Mouse (Mus musculus) activated CD4-positive, CD25-positive, alpha-beta regulatory T cell, adult 9 weeks (primary cell): ENCODE results near the gene A630095N17Rik. TPM values are rescaled to one million over a fixed set of nuclear protein-coding genes. Genes with fewer than 3 reads are reported as not detected.

Source experiments
- polyA plus RNA-seq: library from polyadenylated mRNA; unstranded; fragments of 100-300 nt; shearing (Covaris generic); gene quantifications from one replicate; pipeline ENCODE4 v1.2.1, GENCODE M21; 2017

A630095N17Rik gene
- not detected for polyA plus RNA-seq

DNA sequence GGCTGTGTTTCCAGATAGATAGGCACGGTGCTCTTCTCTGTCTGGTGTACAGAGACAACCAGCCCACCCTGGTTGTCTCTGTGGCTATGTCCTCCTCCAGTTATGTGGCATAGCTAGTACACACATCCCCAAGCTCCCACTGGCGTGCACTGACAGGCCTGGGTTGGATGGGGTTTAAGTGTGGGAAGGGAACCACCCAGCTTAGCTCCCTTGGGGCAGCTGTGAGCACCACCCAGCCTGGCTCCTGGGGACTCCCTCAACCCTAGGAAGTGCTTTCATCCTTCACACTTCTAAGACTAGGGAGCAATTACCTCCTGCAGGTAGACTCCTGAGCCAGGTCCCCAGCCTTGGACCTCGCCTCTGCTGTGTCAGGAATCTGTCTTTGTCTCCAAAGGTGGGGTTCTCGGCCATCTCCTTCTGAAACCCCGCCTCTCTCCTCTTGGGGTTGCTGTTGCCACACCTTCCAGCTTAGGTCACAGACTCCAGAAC is at the start of gene A630095N17Rik:
Gene A630095N17Rik (minus strand): TSS at position 439 of the 489 bp plus-strand sequence.

DNA sequence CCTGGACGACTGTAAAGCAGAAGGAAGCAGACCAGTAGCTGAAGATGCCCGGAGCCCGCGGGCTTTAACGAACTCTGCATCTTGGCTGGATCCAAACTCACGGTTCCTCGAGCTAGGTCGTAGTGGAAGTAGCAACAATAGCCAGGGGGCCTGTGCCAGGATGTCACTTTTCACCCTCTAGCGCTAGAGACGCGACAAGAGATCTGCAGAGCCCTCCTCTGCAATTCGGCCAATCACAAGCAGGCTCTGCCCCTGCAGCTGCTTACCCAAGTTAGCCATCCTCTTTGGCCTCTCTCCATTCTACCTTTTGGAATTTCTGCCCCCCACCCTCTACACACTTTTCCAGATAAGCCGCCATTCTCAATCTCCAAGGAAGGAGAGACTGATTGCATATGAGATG is 46.3 kb upstream of the A630095N17Rik start, which contains the start of gene Resp18:
Gene Resp18 (minus strand): TSS at position 188 of the 400 bp plus-strand sequence.

DNA sequence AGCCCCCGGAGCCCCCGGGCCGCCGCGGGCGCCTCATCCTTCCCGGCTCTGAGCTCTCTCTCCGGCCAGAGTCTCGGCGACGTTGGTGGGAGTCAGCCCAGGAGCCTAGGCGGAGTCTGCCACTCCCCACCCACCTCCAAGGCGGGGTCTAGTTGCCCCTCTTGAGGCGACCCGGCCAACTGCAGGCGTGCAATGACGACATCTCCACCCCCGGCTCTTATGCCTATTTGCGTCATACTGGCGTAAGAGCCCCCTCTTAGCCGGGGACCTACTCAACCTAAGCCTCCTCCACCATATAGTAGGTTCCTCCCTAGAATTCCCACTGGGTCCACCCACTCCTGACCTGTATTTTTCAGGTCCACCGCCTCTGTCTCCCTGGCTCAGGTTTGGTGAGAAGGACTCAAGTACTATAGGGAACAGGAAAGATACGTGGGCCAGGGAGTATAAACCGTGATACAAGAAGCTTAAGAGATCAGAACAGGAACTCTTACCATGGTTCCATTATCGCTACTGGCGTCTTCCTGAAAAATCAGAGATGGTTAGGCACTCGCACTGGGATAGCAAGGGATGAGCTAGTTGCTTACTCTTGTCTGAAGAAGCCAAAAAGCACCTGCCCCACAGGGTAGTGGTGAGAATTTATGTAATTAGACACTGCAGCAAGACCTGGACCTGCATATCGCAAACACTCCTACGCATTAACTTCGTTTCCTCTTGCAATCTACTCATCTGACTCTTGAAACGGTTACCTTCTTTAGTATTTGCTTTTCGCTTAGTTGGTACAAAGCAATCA is 32.4 kb upstream of the A630095N17Rik start, which contains the start of gene Ptprn:
Gene Ptprn (minus strand): TSS at position 412 of the 790 bp plus-strand sequence.

DNA sequence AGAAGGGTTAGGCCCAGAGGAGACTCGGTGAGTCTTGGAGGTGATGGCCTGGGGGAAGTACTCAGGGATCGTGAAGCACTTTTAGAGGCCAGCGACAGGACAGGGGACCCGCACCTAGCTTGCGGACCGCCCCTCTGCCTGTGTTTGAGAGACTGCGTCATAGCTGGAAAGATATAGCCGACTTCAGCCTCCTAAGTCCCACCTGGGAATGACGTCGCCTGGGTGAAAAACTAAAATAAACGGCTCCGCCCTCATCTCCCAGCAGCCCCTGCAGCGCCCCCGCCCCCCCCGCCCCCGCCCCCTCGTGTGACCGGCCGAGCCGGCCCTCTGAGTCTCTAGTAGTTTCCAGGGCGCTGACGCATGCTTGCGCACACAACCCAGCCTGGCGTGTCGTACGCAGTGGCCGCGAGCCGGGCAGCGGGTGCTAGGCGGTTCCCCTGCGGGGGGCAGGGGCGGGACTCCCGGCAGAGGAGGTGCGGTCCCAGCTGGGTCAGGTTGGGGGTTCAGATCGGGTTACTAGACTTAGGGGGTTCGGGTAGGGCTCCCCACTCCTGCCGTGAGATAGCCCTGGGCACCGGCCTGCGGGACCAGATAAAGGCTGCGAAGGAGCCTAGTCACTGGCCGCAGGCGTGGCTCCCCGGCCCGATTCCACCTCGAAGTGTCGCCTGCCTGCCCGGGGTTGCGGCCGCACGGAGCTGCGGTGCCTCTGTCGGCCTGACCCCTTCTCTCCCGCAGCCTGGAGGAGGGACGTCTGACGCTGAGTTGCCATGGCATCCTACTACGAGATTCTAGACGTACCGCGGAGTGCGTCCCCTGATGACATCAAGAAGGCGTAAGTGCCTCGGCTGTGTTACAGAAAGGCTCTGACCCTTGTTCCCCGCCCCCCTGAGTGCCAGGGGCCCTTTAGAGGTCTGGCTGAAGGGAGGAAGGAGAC is 4.5 kb upstream of the A630095N17Rik start, which contains the start of gene Dnajb2:
Gene Dnajb2 (plus strand): TSS at position 290 of the 934 bp plus-strand sequence.

DNA sequence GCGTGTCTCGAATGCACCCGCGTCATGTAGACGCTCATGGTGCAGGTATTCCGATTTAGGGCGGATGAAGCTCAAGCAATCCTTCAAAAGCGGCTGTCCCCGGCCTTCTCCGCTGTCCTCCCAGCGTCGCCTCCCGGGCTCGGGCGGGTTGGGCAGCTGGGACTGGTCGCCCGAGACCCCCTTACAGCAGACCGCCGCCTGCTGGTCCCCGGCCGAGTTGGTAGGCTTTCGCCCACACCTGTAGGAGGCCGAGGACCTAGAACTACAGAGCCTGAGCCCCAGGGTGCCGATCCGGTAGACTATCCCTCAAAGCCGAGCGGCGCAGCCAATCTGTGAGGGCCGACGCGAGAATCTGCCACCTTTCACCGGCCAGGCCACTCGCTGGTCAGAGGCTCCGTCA is 12.4 kb downstream of the A630095N17Rik start, which contains the start of gene Tuba4a:
Gene Tuba4a (minus strand): TSS at position 335 of the 400 bp plus-strand sequence.

DNA sequence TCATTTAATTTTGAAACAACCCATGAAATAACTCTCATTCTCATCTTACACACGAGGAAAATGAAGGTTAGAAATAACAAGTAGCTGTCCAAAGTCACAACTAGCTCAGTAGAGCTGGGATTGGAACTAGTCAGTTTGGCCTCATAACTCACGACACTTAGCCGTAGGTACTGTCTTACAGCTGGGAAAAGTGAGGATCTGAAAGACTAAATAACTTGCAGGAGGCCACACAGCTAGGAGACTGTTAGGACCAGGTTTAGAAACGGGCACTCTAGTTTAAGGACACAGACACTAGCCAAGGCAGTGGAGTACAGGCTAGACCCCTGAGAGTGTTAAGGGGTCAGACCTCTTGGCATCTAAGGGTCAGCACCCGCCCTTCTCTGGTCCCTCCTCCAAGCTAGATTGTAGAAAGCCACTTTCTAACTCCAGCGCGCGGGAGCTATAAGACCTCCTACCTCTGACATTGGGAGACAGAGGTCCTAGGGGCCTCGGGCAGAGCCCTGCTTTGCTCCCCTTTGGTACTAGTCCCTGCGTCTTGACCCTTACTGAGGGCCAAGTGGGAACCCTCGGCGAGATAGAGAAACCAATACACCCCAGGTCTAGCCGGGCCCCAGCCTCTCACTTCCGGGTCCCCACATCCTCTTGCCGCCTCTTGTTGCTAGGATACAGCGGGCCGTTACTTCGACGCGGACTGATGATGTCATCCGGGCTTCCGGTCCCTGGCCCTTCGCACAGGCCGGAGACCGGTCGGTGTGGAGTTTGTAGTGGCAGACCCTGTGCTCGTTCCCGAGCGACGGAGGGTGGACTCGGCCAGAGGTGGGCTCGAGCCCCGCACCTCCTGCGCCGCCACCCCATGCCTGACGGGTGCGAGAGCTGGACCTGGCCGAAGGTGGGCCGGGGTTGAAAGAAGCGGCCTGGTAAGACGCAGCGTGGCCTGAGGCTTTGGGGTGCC is 21.5 kb downstream of the A630095N17Rik start, which contains the start of the genes Glb1l and Stk16:
Gene Glb1l (minus strand): TSS at position 678 of the 952 bp plus-strand sequence.
Gene Stk16 (plus strand): TSS at position 703 of the 952 bp plus-strand sequence.

DNA sequence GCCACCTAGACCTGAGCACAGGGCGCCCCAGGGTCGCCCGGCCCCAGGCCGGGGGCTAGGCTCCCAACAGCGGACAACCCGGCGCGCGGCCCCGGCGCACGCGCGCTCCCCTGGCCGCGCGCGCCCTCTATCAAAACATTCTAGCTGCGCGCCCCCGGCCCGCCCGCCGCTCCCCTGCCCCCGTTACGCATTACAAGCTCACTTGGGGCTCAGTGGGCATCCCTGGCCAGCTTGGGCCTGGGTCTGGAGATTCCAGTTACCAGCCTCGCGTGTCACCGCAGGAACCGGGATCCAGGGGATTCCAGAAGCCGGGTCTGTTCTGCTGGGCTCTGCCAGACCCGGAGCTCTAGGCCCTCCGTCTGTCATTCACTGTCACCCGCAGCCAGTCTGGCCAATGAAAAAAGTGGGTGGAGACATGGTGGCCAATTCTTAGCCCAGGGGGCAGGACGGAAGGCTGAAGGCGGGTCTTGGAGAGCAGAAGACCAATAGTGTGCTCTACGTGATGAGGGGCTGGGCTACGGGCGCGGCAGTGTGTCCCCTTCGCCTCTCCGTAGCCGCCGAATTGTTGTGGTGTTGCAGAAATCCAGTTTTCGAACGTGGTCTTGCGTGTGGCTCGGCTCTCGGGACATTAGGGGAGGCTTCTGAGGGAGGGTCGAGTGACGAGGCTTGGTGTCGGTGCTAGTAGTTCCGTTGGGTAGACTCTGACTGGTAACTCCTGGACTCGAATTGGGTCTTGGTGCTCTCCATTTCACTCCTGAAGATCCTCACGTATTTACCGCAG is 40.1 kb downstream of the A630095N17Rik start, which contains the start of the genes Ankzf1 and Atg9a:
Gene Ankzf1 (plus strand): TSS at position 530 of the 781 bp plus-strand sequence.
Gene Atg9a (minus strand): TSS at position 575 of the 781 bp plus-strand sequence.

DNA sequence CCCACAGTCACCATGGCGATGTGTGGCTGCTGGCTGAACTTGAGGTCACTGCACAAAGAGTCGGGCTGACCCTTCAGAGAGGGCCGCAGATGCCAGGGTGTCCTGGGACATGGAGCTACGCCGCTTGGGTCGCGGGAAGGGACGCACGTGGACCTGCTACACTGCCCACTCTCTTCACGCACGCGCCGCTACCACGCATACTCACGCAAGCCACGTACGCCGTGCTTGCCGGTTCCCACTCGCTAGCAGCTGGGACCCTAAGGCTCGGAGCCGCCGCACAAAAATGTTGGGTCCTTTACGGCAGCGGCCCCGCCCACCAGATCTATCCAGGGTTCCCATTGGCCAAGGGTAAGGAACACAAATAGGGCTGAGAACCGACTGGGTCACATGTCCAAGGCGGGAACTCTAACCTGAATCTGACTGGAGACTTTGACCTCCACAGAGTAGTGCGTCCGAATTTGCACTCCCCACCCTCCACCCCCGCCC is 51.8 kb downstream of the A630095N17Rik start, which contains the start of gene Abcb6:
Gene Abcb6 (minus strand): TSS at position 288 of the 486 bp plus-strand sequence.

Other genes with a start within 250 kb of the A630095N17Rik start
- 9.5 TPM for gene Nhej1, start 106.9 kb downstream of the A630095N17Rik start, polyA plus RNA-seq
- gene Slc23a3, start 98.2 kb downstream of the A630095N17Rik start, polyA plus RNA-seq = 0.35 TPM
- gene Cnppd1, start 89.4 kb downstream of the A630095N17Rik start, polyA plus RNA-seq = 173 TPM
- gene Retreg2, start 89.3 kb downstream of the A630095N17Rik start, polyA plus RNA-seq = 17.2 TPM
- gene Zfand2b, start 63.5 kb downstream of the A630095N17Rik start, polyA plus RNA-seq = 70.6 TPM
- 4.2 TPM for gene Abcb6, start 51.7 kb downstream of the A630095N17Rik start, polyA plus RNA-seq
- 49.8 TPM for gene Ankzf1, start 40.0 kb downstream of the A630095N17Rik start, polyA plus RNA-seq
- 25.5 TPM for gene Atg9a, start 39.9 kb downstream of the A630095N17Rik start, polyA plus RNA-seq
- gene Glb1l, start 21.3 kb downstream of the A630095N17Rik start, polyA plus RNA-seq = 14.3 TPM
- 115 TPM for gene Stk16, start 21.3 kb downstream of the A630095N17Rik start, polyA plus RNA-seq
- gene Tuba4a, start 12.2 kb downstream of the A630095N17Rik start, polyA plus RNA-seq = 349 TPM
- 36.8 TPM for gene Dnajb2, start 4.3 kb upstream of the A630095N17Rik start, polyA plus RNA-seq
- gene Ptprn, start 32.4 kb upstream of the A630095N17Rik start, polyA plus RNA-seq = 0.15 TPM
- not detected for gene Resp18, start 46.3 kb upstream of the A630095N17Rik start, polyA plus RNA-seq
- 79.7 TPM for gene Dnpep, start 85.9 kb upstream of the A630095N17Rik start, polyA plus RNA-seq
- gene Des, start 128.2 kb upstream of the A630095N17Rik start, polyA plus RNA-seq = 0.12 TPM
- 0.40 TPM for gene Speg, start 143.2 kb upstream of the A630095N17Rik start, polyA plus RNA-seq
- 87.7 TPM for gene Gmppa, start 203.8 kb upstream of the A630095N17Rik start, polyA plus RNA-seq
- gene Asic4, start 218.3 kb upstream of the A630095N17Rik start, polyA plus RNA-seq = not detected
- 6.6 TPM for gene Chpf, start 247.2 kb upstream of the A630095N17Rik start, polyA plus RNA-seq
- gene Tmem198, start 247.4 kb upstream of the A630095N17Rik start, polyA plus RNA-seq = 0.42 TPM